31 mouse cellular contexts compared by ENCODE assay signal in the genomic region with DNA sequence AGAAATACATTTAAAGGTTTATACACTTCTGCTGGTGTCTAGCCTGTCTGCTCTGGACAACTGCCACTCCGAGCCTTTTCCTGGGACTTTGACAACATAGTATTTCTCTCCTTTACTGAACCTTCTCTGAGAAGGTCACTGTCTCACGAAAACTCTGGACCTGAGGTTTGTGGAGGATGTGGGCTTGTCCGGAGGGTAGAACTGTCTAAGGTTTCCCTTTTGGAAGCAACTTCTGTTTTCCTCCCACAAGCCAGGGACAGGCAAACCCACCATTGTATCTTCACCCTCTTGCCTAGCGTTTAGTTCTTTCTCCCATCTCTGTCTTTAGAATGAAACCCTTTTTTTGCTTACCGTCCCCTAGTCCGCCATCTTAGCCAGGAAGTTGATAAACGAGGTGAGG. TPM values are rescaled to one million over a fixed set of nuclear protein-coding genes. Genes with fewer than 3 reads are reported as not detected.
DNase-seq lines count a peak whose midpoint lies in the region; ATAC-seq and TF ChIP-seq lines count a peak whose summit lies in the region.
"Had no signal": no experiment of that assay in that cellular context is flagged by ENCODE, and none has a peak within 500 bp of the region (broad histone marks: within the 10 kb centered on the region; RNA-seq: fewer than 3 reads in every experiment).

No protein-coding gene starts in this region.

- no peak overlapping the region for H3K9ac ChIP-seq in heart, adult 2 months (ENCODE audit: low read depth, low read length)
- no peak overlapping the region for H3K9ac ChIP-seq in heart, embryonic 11.5 days (ENCODE audit: low read depth, low read length)
- no peak overlapping the region for H3K9ac ChIP-seq in heart, postnatal 0 days (replicated peaks; ENCODE audit: low read depth, low read length)
- H3K9ac ChIP-seq in lung, postnatal 0 days (replicated peaks; ENCODE audit: low read depth) = no peak overlapping the region
- H3K9ac ChIP-seq: embryonic facial prominence, embryonic 12.5 days; forebrain, embryonic 15.5 days; liver, embryonic 12.5 days; liver, postnatal 0 days; midbrain, embryonic 13.5 days; neural tube, embryonic 13.5 days had no signal

- no peaks in the 10 kb centered on the region for H3K27me3 ChIP-seq in heart, adult 2 months (ENCODE audit: control insufficient read depth, insufficient read depth, low read length)
- H3K27me3 ChIP-seq in heart, embryonic 11.5 days (ENCODE audit: control insufficient read depth, insufficient read depth, low read length) = no peaks in the 10 kb centered on the region
- no peaks in the 10 kb centered on the region for H3K27me3 ChIP-seq in heart, postnatal 0 days (ENCODE audit: control insufficient read depth, insufficient read depth, low read length)
- no peaks in the 10 kb centered on the region for H3K27me3 ChIP-seq in lung, postnatal 0 days (replicated peaks; ENCODE audit: insufficient read depth, low read length)
- H3K27me3 ChIP-seq in thymus, adult 2 months (ENCODE audit: control insufficient read depth, insufficient read depth, low read length) = no peaks in the 10 kb centered on the region; the same call in 1 of the 2 replicates
- H3K27me3 ChIP-seq: embryonic facial prominence, embryonic 12.5 days; forebrain, embryonic 15.5 days; neural tube, embryonic 13.5 days; Patski had no signal

- no peak for DNase-seq in heart, adult 2 months
- DNase-seq in heart, postnatal 0 days (ENCODE audit: low spot score) = no peak
- DNase-seq in heart, postnatal 25 days (ENCODE audit: low spot score) = no peak
- DNase-seq in lung, postnatal 0 days (ENCODE audit: low spot score) = no peak
- no peak for DNase-seq in lung, postnatal 4 days
- no peak for DNase-seq in thymus, adult 2 months
- DNase-seq: adrenal gland, postnatal 10 days; cerebellum, adult 11 months; cerebellum, adult 9-10 months; cerebellum, postnatal 36 days; embryo, embryonic 11 days; kidney, adult 8-10 months; kidney, postnatal 36 days; liver, postnatal 0 days; lung, postnatal 10 days; right cerebral cortex, postnatal 4 days had no signal

- intact Hi-C loops in heart, adult 2 months (cut with DNase I) = loop anchor here (2.0 kb wide), 2 partner anchors 19 to 45 kb away; no protein-coding TSS in a partner anchor
- intact Hi-C loops in heart, postnatal 25 days (cut with DNase I) = loop anchor here (2.0 kb wide), 1 partner anchor 49 kb away; no protein-coding TSS in a partner anchor

- no peaks in the 10 kb centered on the region for H3K9me3 ChIP-seq in heart, embryonic 11.5 days (replicated peaks; ENCODE audit: control insufficient read depth, low read length)
- H3K9me3 ChIP-seq in heart, postnatal 0 days (replicated peaks; ENCODE audit: control insufficient read depth, low read length) = no peaks in the 10 kb centered on the region
- H3K9me3 ChIP-seq in lung, postnatal 0 days (ENCODE audit: low read length) = no peaks in the 10 kb centered on the region
- H3K9me3 ChIP-seq: embryonic facial prominence, embryonic 12.5 days; forebrain, embryonic 10.5 days; forebrain, embryonic 15.5 days; heart, embryonic 10.5 days; liver, embryonic 12.5 days; midbrain, embryonic 13.5 days; neural tube, embryonic 13.5 days had no signal

- peaks cover 44% of the 10 kb centered on the region for H3K4me1 ChIP-seq in heart, adult 2 months (ENCODE audit: control insufficient read depth, insufficient read depth, low read length)
- H3K4me1 ChIP-seq in heart, embryonic 11.5 days (ENCODE audit: control insufficient read depth, insufficient read depth, low read length) = peaks cover 23% of the 10 kb centered on the region
- peaks cover 77% of the 10 kb centered on the region for H3K4me1 ChIP-seq in heart, postnatal 0 days (ENCODE audit: control insufficient read depth, insufficient read depth)
- H3K4me1 ChIP-seq in lung, postnatal 0 days (ENCODE audit: insufficient read depth, low read depth, low read length) = peaks cover 35% of the 10 kb centered on the region; the same call in 1 of the 2 replicates
- peaks cover 23% of the 10 kb centered on the region for H3K4me1 ChIP-seq in embryonic fibroblast, embryonic 13.5 days (ENCODE audit: control insufficient read depth, insufficient read depth, low read length)
- no peaks in the 10 kb centered on the region for H3K4me1 ChIP-seq in thymus, adult 2 months (replicated peaks; ENCODE audit: control insufficient read depth, insufficient read depth, low read length)
- H3K4me1 ChIP-seq: forebrain, embryonic 15.5 days; liver, embryonic 12.5 days; midbrain, embryonic 13.5 days had no signal

- peaks cover 33% of the 10 kb centered on the region for H3K36me3 ChIP-seq in heart, adult 2 months (ENCODE audit: control insufficient read depth, insufficient read depth, low read length)
- H3K36me3 ChIP-seq in heart, embryonic 11.5 days (ENCODE audit: control insufficient read depth, insufficient read depth, low read length) = no peaks in the 10 kb centered on the region
- peaks cover 20% of the 10 kb centered on the region for H3K36me3 ChIP-seq in heart, postnatal 0 days (replicated peaks; ENCODE audit: control insufficient read depth, insufficient read depth, low read length)
- no peaks in the 10 kb centered on the region; the same call in none of the 2 replicates for H3K36me3 ChIP-seq in lung, postnatal 0 days (ENCODE audit: insufficient read depth, low read length)
- no peaks in the 10 kb centered on the region for H3K36me3 ChIP-seq in thymus, adult 2 months (ENCODE audit: control insufficient read depth, insufficient read depth, low read length)
- H3K36me3 ChIP-seq: forebrain, embryonic 15.5 days; liver, embryonic 12.5 days; midbrain, embryonic 13.5 days; neural tube, embryonic 13.5 days had no signal

- TF ChIP-seq CTCF in heart, adult 2 months (IDR thresholded peaks at IDR 0.05) = no peak
- no peak for TF ChIP-seq CTCF in heart, postnatal 0 days (IDR thresholded peaks at IDR 0.05; ENCODE audit: low read depth)
- no peak for TF ChIP-seq CTCF in lung, postnatal 0 days (IDR thresholded peaks at IDR 0.05)
- no peak for TF ChIP-seq CTCF in embryonic fibroblast, embryonic 13.5 days (IDR thresholded peaks at IDR 0.05; ENCODE audit: borderline replicate concordance, insufficient read depth, low read length)
- no peak for TF ChIP-seq CTCF in thymus, adult 2 months (IDR thresholded peaks at IDR 0.05; ENCODE audit: borderline replicate concordance, control insufficient read depth, extremely low read depth, insufficient read depth, low read length, poor library complexity)

- peaks cover 8% of the 10 kb centered on the region for H3K79me2 ChIP-seq in heart, adult 2 months (replicated peaks; ENCODE audit: control insufficient read depth, insufficient read depth, low read length)

- no peak overlapping the region for H3K4me2 ChIP-seq in heart, embryonic 11.5 days
- H3K4me2 ChIP-seq in heart, postnatal 0 days (ENCODE audit: low read depth, low read length) = no peak overlapping the region
- no peak overlapping the region for H3K4me2 ChIP-seq in lung, postnatal 0 days (replicated peaks; ENCODE audit: low read depth, low read length)
- H3K4me2 ChIP-seq: embryonic facial prominence, embryonic 12.5 days; forebrain, embryonic 15.5 days; liver, embryonic 12.5 days; midbrain, embryonic 13.5 days; neural tube, embryonic 13.5 days had no signal

- peak overlapping the region; percentile 89 for H3K27ac ChIP-seq in heart, adult 2 months
- H3K27ac ChIP-seq in heart, embryonic 11.5 days (ENCODE audit: low read depth, low read length) = no peak overlapping the region
- peak overlapping the region; percentile 28; the same call in 1 of the 2 replicates for H3K27ac ChIP-seq in heart, postnatal 0 days (ENCODE audit: low read depth)
- peak overlapping the region; percentile 69; the same call in 1 of the 2 replicates for H3K27ac ChIP-seq in lung, postnatal 0 days (ENCODE audit: low read length)
- H3K27ac ChIP-seq in embryonic fibroblast, embryonic 13.5 days (ENCODE audit: insufficient read depth, low read length) = peak overlapping the region; percentile 80; the same call in 1 of the 2 replicates
- H3K27ac ChIP-seq in thymus, adult 2 months (ENCODE audit: control insufficient read depth, insufficient read depth, low read length) = no peak overlapping the region
- H3K27ac ChIP-seq: embryonic facial prominence, embryonic 12.5 days; forebrain, embryonic 10.5 days; forebrain, embryonic 15.5 days; heart, embryonic 10.5 days; layer of hippocampus, adult 2 months; left cerebral cortex, adult 2 months; liver, embryonic 12.5 days; midbrain, embryonic 13.5 days; neural tube, embryonic 13.5 days had no signal

- TF ChIP-seq POLR2A in heart, adult 2 months (IDR thresholded peaks at IDR 0.05; ENCODE audit: insufficient read depth, low read depth, low read length) = no peak
- no peak for TF ChIP-seq POLR2A in embryonic fibroblast, embryonic 13.5 days (IDR thresholded peaks at IDR 0.05; ENCODE audit: low read depth, low read length)
- TF ChIP-seq POLR2A in thymus, adult 2 months (IDR thresholded peaks at IDR 0.05; ENCODE audit: control insufficient read depth, extremely low read depth, insufficient read depth, low read length, poor library complexity) = no peak

- no peak overlapping the region for H3K4me3 ChIP-seq in heart, adult 2 months
- no peak overlapping the region for H3K4me3 ChIP-seq in heart, embryonic 11.5 days (ENCODE audit: low read depth, low read length)
- H3K4me3 ChIP-seq in heart, postnatal 0 days (ENCODE audit: low read depth, low read length) = no peak overlapping the region
- H3K4me3 ChIP-seq in lung, postnatal 0 days (ENCODE audit: low read depth, low read length) = no peak overlapping the region
- H3K4me3 ChIP-seq in embryonic fibroblast, embryonic 13.5 days (ENCODE audit: insufficient read depth, low read length) = no peak overlapping the region
- no peak overlapping the region for H3K4me3 ChIP-seq in thymus, adult 2 months (ENCODE audit: control insufficient read depth, insufficient read depth, low read length)
- H3K4me3 ChIP-seq: embryonic facial prominence, embryonic 12.5 days; forebrain, embryonic 10.5 days; forebrain, embryonic 15.5 days; heart, embryonic 10.5 days; layer of hippocampus, adult 2 months; left cerebral cortex, adult 2 months; liver, embryonic 12.5 days; midbrain, embryonic 13.5 days; neural tube, embryonic 13.5 days had no signal

- WGBS in heart, adult 2 months = 41% methylated on average over 7 of the region's 7 CpGs
- 73% methylated on average over 7 of the region's 7 CpGs for WGBS in heart, embryonic 11.5 days (ENCODE audit: insufficient replicate concordance)
- WGBS in heart, postnatal 0 days = 66% methylated on average over 7 of the region's 7 CpGs
- WGBS in lung, postnatal 0 days = 71% methylated on average over 7 of the region's 7 CpGs
- WGBS in thymus, adult 2 months = 58% methylated on average over 7 of the region's 7 CpGs

- ATAC-seq in heart, embryonic 11.5 days (replicated peaks; ENCODE audit: insufficient number of reproducible peaks, low FRiP score, low TSS enrichment) = no peak
- ATAC-seq in heart, postnatal 0 days (ENCODE audit: insufficient read depth, low read depth) = no peak
- no peak for ATAC-seq in lung, postnatal 0 days
- ATAC-seq: forebrain, embryonic 15.5 days; hindbrain, embryonic 16.5 days; liver, embryonic 12.5 days; liver, postnatal 0 days; midbrain, embryonic 13.5 days; Patski had no signal

- TF ChIP-seq EP300 in heart, adult 2 months (IDR thresholded peaks at IDR 0.05; ENCODE audit: insufficient read depth, low read depth, low read length) = no peak
- TF ChIP-seq EP300 in heart, postnatal 0 days (IDR thresholded peaks at IDR 0.05; ENCODE audit: low read depth) = no peak
- no peak for TF ChIP-seq EP300 in lung, postnatal 0 days (IDR thresholded peaks at IDR 0.05)

RNA-seq across cellular contexts. Expression of a gene that starts 9.2 kb away (rescaled TPM):
- total RNA-seq in heart, adult 2 months (2021) = 100 to 1,000 TPM; 221 to 311 TPM
- polyA plus RNA-seq in heart, adult 2 months (2012; rRNA removed) = 258 and 384 TPM in 2 replicates
- polyA plus RNA-seq in heart, embryonic 11.5 days (2014; fragmentation: Nextera tagmentation; extraction: Ambion mirVana) = 150 and 187 TPM in 2 replicates
- 921 and 1,061 TPM in 2 replicates for total RNA-seq in heart, postnatal 0 days (2014; rRNA removed; ENCODE audit: low replicate concordance)
- 163 and 191 TPM in 2 replicates for polyA plus RNA-seq in heart, postnatal 0 days (2015; fragmentation: Nextera tagmentation; extraction: Ambion mirVana)
- 100 to 1,000 TPM; 537 to 622 TPM for total RNA-seq in heart, postnatal 25 days (2021)
- 346 and 376 TPM in 2 replicates for polyA plus RNA-seq in lung, postnatal 0 days (2015; fragmentation: Nextera tagmentation; extraction: Ambion mirVana)
- 757 and 1,094 TPM in 2 replicates for polyA plus RNA-seq in embryonic fibroblast, embryonic 13.5 days (2011; ENCODE audit: insufficient read length, low read depth, missing spikeins)
- 78.3 and 95.1 TPM in 2 replicates for polyA plus RNA-seq in thymus, adult 2 months (2012; rRNA removed)
- total RNA-seq: megakaryocyte-erythroid progenitor cell, adult 5-6 weeks; MEL had no signal

RNA-seq across cellular contexts. Expression of a gene that starts 9.2 kb away (rescaled TPM):
- 100 to 1,000 TPM; 139 to 172 TPM for total RNA-seq in heart, adult 2 months (2021)
- polyA plus RNA-seq in heart, adult 2 months (2012; rRNA removed) = 104 and 139 TPM in 2 replicates
- polyA plus RNA-seq in heart, embryonic 11.5 days (2014; fragmentation: Nextera tagmentation; extraction: Ambion mirVana) = 40.6 and 51.0 TPM in 2 replicates
- 315 and 329 TPM in 2 replicates for total RNA-seq in heart, postnatal 0 days (2014; rRNA removed; ENCODE audit: low replicate concordance)
- polyA plus RNA-seq in heart, postnatal 0 days (2015; fragmentation: Nextera tagmentation; extraction: Ambion mirVana) = 87.7 and 98.5 TPM in 2 replicates
- total RNA-seq in heart, postnatal 25 days (2021) = 100 to 1,000 TPM; 292 to 338 TPM
- 183 and 189 TPM in 2 replicates for polyA plus RNA-seq in lung, postnatal 0 days (2015; fragmentation: Nextera tagmentation; extraction: Ambion mirVana)
- polyA plus RNA-seq in embryonic fibroblast, embryonic 13.5 days (2011; ENCODE audit: insufficient read length, low read depth, missing spikeins) = 282 and 415 TPM in 2 replicates
- polyA plus RNA-seq in thymus, adult 2 months (2012; rRNA removed) = 21.8 and 25.7 TPM in 2 replicates

Comparison
In these comparisons a context has a peak if more than half of its experiments do, and no peak if none do; other contexts are left out.
1. H3K27ac ChIP-seq: peak in heart, adult 2 months (single experiment), heart, postnatal 0 days (single experiment), lung, postnatal 0 days (single experiment) and embryonic fibroblast, embryonic 13.5 days (single experiment); none in heart, embryonic 11.5 days (single experiment) and thymus, adult 2 months (single experiment).